Mouse (Mus musculus) 3134 (cell line): ENCODE measurements around the gene Lasp1.
"Not testable (repeated sequence)": the region's sequence is repeated elsewhere in the genome, so short reads cannot be mapped to it uniquely, and the experiment has no call there.

Experiments
- DNase-seq: peaks from one replicate; pipeline ENCODE4 v3.0.0-alpha.2; 2011; ENCODE audit warnings: low spot score; ENCODE audit not compliant: insufficient read length; ENCODE audit errors: extremely low read depth

Gene Lasp1

GRCm38 (mm10) chr11:97862148-97862547, 63.3 kb downstream of the Lasp1 start:
- DNase-seq, result no peak

GRCm38 (mm10) chr11:97865421-97865820, 66.6 kb downstream of the Lasp1 start:
- DNase-seq, result no peak

- DNase-seq, result no peak
Measured at GRCm38 (mm10) chr11:97866091-97866888, 67.5 kb downstream of the Lasp1 start.

GRCm38 (mm10) chr11:97867591-97867990, 68.8 kb downstream of the Lasp1 start:
- DNase-seq, result no peak

- not testable (repeated sequence) for DNase-seq
Measured at GRCm38 (mm10) chr11:97872378-97872777, 73.6 kb downstream of the Lasp1 start.

- DNase-seq, result no peak
Measured at GRCm38 (mm10) chr11:97874396-97874795, 75.6 kb downstream of the Lasp1 start.

GRCm38 (mm10) chr11:97877341-97877740, 78.5 kb downstream of the Lasp1 start:
- no peak for DNase-seq

GRCm38 (mm10) chr11:97880362-97880761, 81.6 kb downstream of the Lasp1 start:
- no peak for DNase-seq

GRCm38 (mm10) chr11:97883542-97883917, 84.7 kb downstream of the Lasp1 start:
- peak; percentile 94 for DNase-seq

- peak; percentile 98 for DNase-seq
Measured at GRCm38 (mm10) chr11:97883918-97884600, 85.3 kb downstream of the Lasp1 start, which contains the start of gene Fbxo47. TSS of gene Fbxo47 (minus strand) at chr11:97884154.

- DNase-seq, result no peak
Measured at GRCm38 (mm10) chr11:97884601-97885185, 85.9 kb downstream of the Lasp1 start.

GRCm38 (mm10) chr11:97885296-97885915, 86.6 kb downstream of the Lasp1 start:
- no peak for DNase-seq
